Mouse (Mus musculus): Measurements from ENCODE around the gene Unc5c.
A peak's percentile ranks its signal among the peaks of the same experiment; 100 is the strongest.

DNA sequence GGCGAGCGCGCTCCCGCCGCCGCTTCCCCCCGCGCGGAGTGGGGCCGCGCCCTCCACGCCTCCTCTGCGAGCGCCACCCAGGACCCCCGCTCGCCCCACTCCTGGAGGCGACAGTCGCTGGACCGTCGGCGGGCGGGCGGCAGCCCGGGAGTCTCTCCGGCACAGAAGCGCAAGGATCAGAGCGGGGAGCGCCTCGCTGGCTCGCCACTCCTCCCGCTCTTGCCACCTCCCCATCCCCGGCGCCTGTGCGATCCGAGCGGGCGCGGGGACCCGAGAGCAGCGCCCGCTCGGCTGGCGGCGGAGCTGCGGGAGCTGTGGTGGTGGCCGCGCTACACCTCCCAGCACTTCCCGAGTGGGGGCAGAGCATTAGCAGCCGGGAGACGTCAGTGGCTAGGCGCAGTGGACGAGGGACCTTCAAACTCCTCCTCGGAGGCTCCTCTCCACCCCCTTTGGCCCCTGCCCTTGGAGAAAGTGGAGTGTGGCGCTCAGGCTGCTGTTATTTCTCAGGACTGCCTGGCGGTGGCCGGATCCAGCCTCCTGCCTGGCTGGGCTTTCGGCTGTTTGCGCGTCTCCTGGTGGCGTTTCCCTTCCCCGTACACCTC is at the start of gene Unc5c:
- TF ChIP-seq CTCF (IDR thresholded peaks at IDR 0.05; ENCODE audit: low read depth): 0 out of 2 replicates have a peak, but pooled peaks have one; percentile 8
- TF ChIP-seq EP300 (IDR thresholded peaks at IDR 0.05; ENCODE audit: low read depth): no peak
